Mouse (Mus musculus) lung, postnatal 0 days (tissue): Measurements from ENCODE around the gene Wnt4. TPM values are rescaled to one million over a fixed set of nuclear protein-coding genes. Genes with fewer than 3 reads are reported as not detected.

Experiments
- ATAC-seq: fragments of 200-750 bp; cut with Nextera tagmentation; 2 replicates; pipeline ENCODE4 v1.8.0; 2017; ENCODE audit warnings: moderate library complexity
- DNase-seq: peaks from one replicate; pipeline ENCODE4 v3.0.0-alpha.2; 2016; ENCODE audit warnings: low spot score
- H3K27ac ChIP-seq: fragments of 300-500 bp; sonication (generic); 2 replicates; pipeline ENCODE4 v1.5.1; 2014; ENCODE audit warnings: antibody characterized with exemption, mild to moderate bottlenecking, low read length, mixed read lengths
- H3K27me3 ChIP-seq: fragments of 300-500 bp; sonication (generic); replicated peaks from 2 replicates; pipeline ENCODE4 v1.6.1; 2014; ENCODE audit warnings: low read length, mixed read lengths; ENCODE audit not compliant: insufficient read depth
- H3K36me3 ChIP-seq: fragments of 300-500 bp; sonication (generic); 2 replicates; pipeline ENCODE4 v1.6.1; 2014; ENCODE audit warnings: low read length, mixed read lengths; ENCODE audit not compliant: insufficient read depth
- H3K4me1 ChIP-seq: fragments of 300-500 bp; sonication (generic); 2 replicates; pipeline ENCODE4 v1.6.1; 2014; ENCODE audit warnings: antibody characterized with exemption, low read depth, low read length, mixed read lengths; ENCODE audit not compliant: insufficient read depth
- H3K4me2 ChIP-seq: fragments of 300-500 bp; sonication (generic); replicated peaks from 2 replicates; pipeline ENCODE4 v1.6.1; 2014; ENCODE audit warnings: low read depth, mild to moderate bottlenecking, low read length, moderate library complexity, mixed read lengths
- H3K4me3 ChIP-seq: fragments of 300-500 bp; sonication (generic); 2 replicates; pipeline ENCODE4 v1.5.1; 2014; ENCODE audit warnings: low read depth, low read length
- H3K9ac ChIP-seq: fragments of 300-500 bp; sonication (generic); replicated peaks from 2 replicates; pipeline ENCODE4 v1.6.1; 2014; ENCODE audit warnings: low read depth, mild to moderate bottlenecking
- H3K9me3 ChIP-seq: fragments of 300-500 bp; sonication (generic); 2 replicates; pipeline ENCODE4 v1.6.1; 2016; ENCODE audit warnings: low read length, mixed read lengths
- CTCF ChIP-seq: IDR thresholded peaks from 2 replicates; pipeline ENCODE4 v1.5.1; 2016; ENCODE audit warnings: antibody characterized with exemption, mild to moderate bottlenecking
- EP300 ChIP-seq: IDR thresholded peaks from 2 replicates; pipeline ENCODE4 v1.6.1; 2016; ENCODE audit warnings: antibody characterized with exemption, mild to moderate bottlenecking, control low read depth
- WGBS: fragments of 180-500 bp; shearing (Covaris S2); extraction: QIAGEN DNeasy Blood & Tissue Kit; methylation state at CpG from one replicate; pipeline ENCODE4 v1.1.7; 2014; 5-methylcytosine and 5-hydroxymethylcytosine counted together
- polyA plus RNA-seq: library from polyadenylated mRNA; unstranded; fragments of >200 nt; fragmentation: Nextera tagmentation; extraction: Ambion mirVana; gene quantifications from 2 replicates; pipeline ENCODE4 v1.2.1, GENCODE M21; 2015

Wnt4 gene
- polyA plus RNA-seq, 1 experiment from 2014 or later: 2.1 TPM

GRCm38 (mm10) chr4:137244883-137245282, 32.4 kb upstream of the Wnt4 start:
- no peak for ATAC-seq
- H3K27ac ChIP-seq: no peak overlapping the region
- H3K4me1 ChIP-seq: no peaks in the 10 kb centered on the region
- H3K4me3 ChIP-seq: no peak overlapping the region
- H3K36me3 ChIP-seq: no peaks in the 10 kb centered on the region
- H3K4me2 ChIP-seq: no peak overlapping the region
- WGBS: 55% methylated on average over 9 of the region's 9 CpGs
- DNase-seq: peak; percentile 23
- H3K9ac ChIP-seq: no peak overlapping the region
- TF ChIP-seq CTCF (no peak), EP300 (no peak)
- peaks cover 5% of the 10 kb centered on the region; the same call in 1 of the 2 replicates for H3K9me3 ChIP-seq
- no peaks in the 10 kb centered on the region for H3K27me3 ChIP-seq

GRCm38 (mm10) chr4:137250333-137250732, 27.0 kb upstream of the Wnt4 start:
- Histone ChIP-seq H3K4me2 (no peak overlapping the region), H3K9me3 (no peaks in the 10 kb centered on the region), H3K27me3 (no peaks in the 10 kb centered on the region), H3K9ac (no peak overlapping the region), H3K4me1 (no peaks in the 10 kb centered on the region), H3K4me3 (no peak overlapping the region), H3K36me3 (no peaks in the 10 kb centered on the region), H3K27ac (no peak overlapping the region)
- WGBS: 46% methylated on average over 5 of the region's 5 CpGs
- no peak for TF ChIP-seq CTCF
- no peak for TF ChIP-seq EP300
- ATAC-seq (no peak; the same call in 1 of the 2 replicates), DNase-seq (no peak)

- Histone ChIP-seq H3K27me3 (no peaks in the 10 kb centered on the region), H3K36me3 (no peaks in the 10 kb centered on the region), H3K4me1 (no peaks in the 10 kb centered on the region), H3K4me3 (no peak overlapping the region), H3K9ac (no peak overlapping the region), H3K4me2 (no peak overlapping the region), H3K9me3 (no peaks in the 10 kb centered on the region), H3K27ac (no peak overlapping the region)
- TF ChIP-seq EP300 (no peak), CTCF (no peak)
- DNase-seq (no peak), ATAC-seq (no peak)
- 20% methylated on average over 5 of the region's 5 CpGs for WGBS
Measured at GRCm38 (mm10) chr4:137250849-137251248, 26.4 kb upstream of the Wnt4 start.

- no peaks in the 10 kb centered on the region for H3K4me1 ChIP-seq
- no peaks in the 10 kb centered on the region for H3K27me3 ChIP-seq
- no peak overlapping the region for H3K9ac ChIP-seq
- H3K4me3 ChIP-seq: no peak overlapping the region
- ATAC-seq (no peak), DNase-seq (no peak)
- no peak overlapping the region for H3K4me2 ChIP-seq
- WGBS: 65% methylated on average over 11 of the region's 11 CpGs
- H3K36me3 ChIP-seq: no peaks in the 10 kb centered on the region
- TF ChIP-seq EP300 (no peak), CTCF (no peak)
- no peak overlapping the region for H3K27ac ChIP-seq
- no peaks in the 10 kb centered on the region for H3K9me3 ChIP-seq
Measured at GRCm38 (mm10) chr4:137253601-137254000, 23.7 kb upstream of the Wnt4 start.

GRCm38 (mm10) chr4:137254206-137254976, 22.9 kb upstream of the Wnt4 start:
- Histone ChIP-seq H3K4me2 (no peak overlapping the region), H3K4me1 (no peaks in the 10 kb centered on the region), H3K36me3 (no peaks in the 10 kb centered on the region), H3K9me3 (no peaks in the 10 kb centered on the region), H3K27ac (no peak overlapping the region), H3K4me3 (no peak overlapping the region), H3K9ac (no peak overlapping the region), H3K27me3 (no peaks in the 10 kb centered on the region)
- 67% methylated on average over 17 of the region's 17 CpGs for WGBS
- DNase-seq (no peak), ATAC-seq (no peak)
- TF ChIP-seq CTCF (no peak), EP300 (no peak)

- no peak; the same call in 1 of the 2 replicates for ATAC-seq
- Histone ChIP-seq H3K4me3 (no peak overlapping the region), H3K27ac (no peak overlapping the region), H3K4me1 (no peaks in the 10 kb centered on the region), H3K36me3 (no peaks in the 10 kb centered on the region), H3K9ac (no peak overlapping the region), H3K9me3 (no peaks in the 10 kb centered on the region), H3K4me2 (no peak overlapping the region), H3K27me3 (no peaks in the 10 kb centered on the region)
- 54% methylated on average over 8 of the region's 8 CpGs for WGBS
- TF ChIP-seq CTCF (no peak), EP300 (no peak)
- no peak for DNase-seq
Measured at GRCm38 (mm10) chr4:137255568-137255967, 21.7 kb upstream of the Wnt4 start.

GRCm38 (mm10) chr4:137261826-137262225, 15.5 kb upstream of the Wnt4 start:
- Histone ChIP-seq H3K9ac (no peak overlapping the region), H3K9me3 (no peaks in the 10 kb centered on the region), H3K36me3 (no peaks in the 10 kb centered on the region), H3K27me3 (no peaks in the 10 kb centered on the region), H3K4me3 (no peak overlapping the region), H3K27ac (no peak overlapping the region), H3K4me1 (no peaks in the 10 kb centered on the region), H3K4me2 (no peak overlapping the region)
- WGBS: 73% methylated on average over 6 of the region's 6 CpGs
- DNase-seq (no peak), ATAC-seq (no peak)
- no peak for TF ChIP-seq CTCF
- no peak for TF ChIP-seq EP300
